Mouse (Mus musculus): ENCODE measurements around the gene Tbc1d9b.

GRCm38 (mm10) chr11:50114329-50114728 lies 16.9 kb upstream of the Tbc1d9b start:
- TF ChIP-seq POLR2A (IDR thresholded peaks at IDR 0.05; ENCODE audit: control insufficient read depth, low read depth, low read length), result no peak
- TF ChIP-seq CTCF (IDR thresholded peaks at IDR 0.05; ENCODE audit: control insufficient read depth, insufficient read depth, insufficient replicate concordance, low read depth, low read length), result peak; percentile 88
